Mouse (Mus musculus): ENCODE measurements around the gene Cadm2.

Gene Cadm2

DNA sequence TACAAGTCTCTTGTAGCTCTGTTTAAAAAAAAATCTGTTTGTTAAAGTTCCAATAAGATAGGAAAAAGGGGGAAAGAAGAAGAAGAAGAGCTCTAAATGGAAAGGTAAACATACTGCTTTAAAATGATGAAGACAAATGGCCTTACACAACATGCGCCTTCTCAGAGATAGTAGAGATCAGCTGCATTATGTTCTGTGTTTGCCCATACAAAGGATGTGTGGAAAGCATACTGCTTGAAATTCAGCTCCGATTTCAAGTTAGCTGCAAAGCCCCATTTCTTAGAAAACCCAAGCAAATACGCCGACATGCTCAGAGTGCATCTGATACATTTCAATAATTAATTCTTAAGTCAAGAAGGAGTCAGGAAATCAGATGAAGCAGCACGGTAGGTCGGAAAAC is 684.4 kb downstream of the Cadm2 start:
- no peak for DNase-seq (ENCODE audit: low spot score)

DNA sequence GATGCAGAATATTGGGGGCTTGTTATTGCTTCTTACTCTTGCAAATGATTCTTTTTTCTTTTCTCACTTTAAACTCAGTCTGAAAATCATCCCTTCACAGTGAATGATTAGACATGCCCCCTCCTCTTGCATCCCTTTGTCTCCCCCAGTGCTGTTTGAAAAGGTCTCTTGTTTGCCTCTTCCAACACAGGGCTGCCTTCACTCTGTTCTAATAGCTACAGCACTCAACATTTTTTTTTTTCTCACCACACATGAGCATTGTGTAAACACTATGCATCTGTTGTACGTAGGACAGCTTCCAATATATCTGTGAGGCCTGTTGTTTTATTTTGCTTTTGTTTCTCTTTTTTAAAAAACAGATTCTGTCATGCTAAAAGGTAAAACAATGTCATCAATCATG is 695.2 kb downstream of the Cadm2 start:
- DNase-seq (ENCODE audit: low spot score), result no peak

DNA sequence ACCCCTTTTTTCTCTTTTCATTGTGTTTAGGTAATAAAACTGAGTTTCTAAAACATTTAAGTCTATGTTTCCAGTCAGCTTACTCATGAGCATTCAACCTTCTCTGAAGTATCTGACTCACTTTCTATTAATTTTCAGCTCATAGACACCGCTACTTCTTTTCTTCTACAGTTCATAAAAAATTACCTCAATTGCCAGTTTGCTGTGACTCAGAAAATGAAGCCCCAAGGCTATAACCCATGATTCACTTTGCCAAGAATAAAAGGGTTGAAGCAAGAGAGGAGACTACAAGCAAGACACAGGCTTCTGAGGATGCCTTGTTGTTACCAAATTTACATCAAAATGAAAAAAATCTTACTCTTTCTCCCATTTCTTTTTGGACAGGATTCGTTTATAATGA is 698.0 kb downstream of the Cadm2 start:
- no peak for DNase-seq (ENCODE audit: low spot score)

DNA sequence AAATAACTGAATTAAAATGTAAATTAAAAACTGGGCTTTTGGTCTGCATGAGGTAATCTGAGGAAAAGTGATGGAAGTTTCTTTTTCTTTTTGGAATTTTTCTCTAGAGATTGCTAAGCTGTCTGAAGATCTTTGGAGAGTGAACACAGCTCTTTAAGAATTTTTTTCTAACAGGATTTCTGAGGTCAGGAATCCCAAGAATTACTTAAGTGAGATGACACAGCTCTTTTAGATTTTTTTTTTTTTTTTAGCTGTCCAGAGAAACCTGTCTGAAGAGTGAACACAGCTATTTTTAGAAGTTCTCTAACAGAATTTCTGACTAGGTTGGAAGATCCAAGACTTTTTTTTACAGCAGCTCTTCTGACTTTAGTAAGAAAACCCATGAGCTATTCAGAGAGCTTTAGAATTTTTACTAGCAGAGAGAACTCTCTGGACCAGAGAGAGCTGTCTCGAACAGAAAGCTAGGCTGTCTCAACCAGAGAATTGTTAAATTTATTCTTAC is 699.2 kb downstream of the Cadm2 start:
- DNase-seq (ENCODE audit: low spot score), result no peak

DNA sequence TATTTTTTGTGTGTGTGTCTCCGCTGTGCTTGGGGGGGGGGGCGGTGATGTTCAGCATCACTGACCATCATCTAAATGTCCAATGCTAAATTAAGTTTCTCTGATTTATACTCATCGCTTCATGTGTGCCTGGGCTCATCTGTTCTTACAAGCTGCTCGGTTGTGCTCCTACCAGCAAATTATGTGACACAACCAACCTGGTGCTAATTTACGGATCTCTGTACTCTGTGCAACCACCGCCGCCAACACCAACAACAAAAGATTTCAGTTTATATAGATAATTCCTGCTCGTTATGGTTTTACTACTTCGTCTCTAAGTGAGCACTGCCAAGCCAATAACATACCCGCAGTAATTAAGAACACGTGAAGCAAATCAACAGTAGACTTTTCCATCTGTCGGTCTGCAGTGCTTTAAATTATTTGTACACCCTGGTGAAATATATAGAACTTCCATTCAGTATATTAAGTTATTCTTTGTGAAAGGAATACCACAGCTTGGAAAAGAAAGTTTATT is 700.8 kb downstream of the Cadm2 start:
- no peak for DNase-seq (ENCODE audit: low spot score)

DNA sequence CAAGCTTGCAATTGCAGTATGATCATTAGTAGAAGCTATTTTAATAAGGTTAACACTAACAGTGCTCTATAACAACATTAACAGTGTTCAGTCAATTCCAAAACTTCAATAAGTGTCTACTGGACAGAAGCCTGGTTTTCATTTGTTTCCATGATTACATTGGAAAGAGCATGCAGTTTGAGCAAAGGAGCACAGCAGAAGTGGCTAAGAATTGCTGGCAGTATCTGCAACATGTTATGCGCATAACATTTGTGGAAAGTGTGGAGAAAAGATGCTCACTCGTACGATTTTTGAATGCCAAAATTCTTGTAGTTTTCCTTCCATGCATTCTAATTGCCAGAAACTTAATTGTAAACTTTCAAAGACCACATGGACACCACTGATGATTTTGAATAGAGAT is 718.9 kb downstream of the Cadm2 start:
- DNase-seq (ENCODE audit: low spot score), result no peak

DNA sequence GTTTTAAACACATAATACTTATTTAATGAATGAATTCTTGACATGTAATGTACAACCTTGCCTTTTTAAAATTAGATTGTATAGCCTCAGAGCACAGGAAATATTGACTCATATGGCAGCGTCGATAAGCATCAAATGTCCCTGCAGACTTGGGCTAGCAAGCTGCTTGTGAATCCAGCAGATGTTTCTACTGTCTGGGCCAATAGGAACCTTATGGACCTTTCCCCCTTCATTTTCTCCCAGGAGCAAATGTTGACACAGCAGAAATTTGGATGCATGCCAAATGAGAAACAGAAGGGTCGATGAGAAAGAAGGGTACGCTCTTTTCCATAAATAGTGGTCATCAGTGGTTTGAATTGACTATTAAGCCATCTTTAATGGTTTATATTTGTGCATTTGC is 720.0 kb downstream of the Cadm2 start:
- no peak for DNase-seq (ENCODE audit: low spot score)

DNA sequence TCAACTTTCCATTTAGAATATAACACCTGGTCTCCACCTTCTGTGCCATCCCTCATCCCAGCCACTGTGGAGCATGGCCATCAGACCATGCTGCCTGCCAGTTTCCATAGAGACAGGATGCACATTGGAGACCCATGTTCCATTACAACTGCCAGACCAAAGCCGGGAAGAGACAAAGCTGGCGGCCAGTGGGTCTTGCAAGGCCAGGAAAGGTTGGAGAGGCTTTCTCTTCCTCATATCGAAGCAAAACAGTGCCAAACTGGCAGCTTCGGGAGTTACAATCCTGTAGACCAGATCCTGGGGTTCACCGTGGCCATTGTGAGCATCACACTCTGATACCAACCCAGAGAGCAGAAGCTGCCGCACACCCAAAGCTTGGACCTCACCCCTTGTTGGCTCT is 728.3 kb downstream of the Cadm2 start:
- no peak for DNase-seq (ENCODE audit: low spot score)

DNA sequence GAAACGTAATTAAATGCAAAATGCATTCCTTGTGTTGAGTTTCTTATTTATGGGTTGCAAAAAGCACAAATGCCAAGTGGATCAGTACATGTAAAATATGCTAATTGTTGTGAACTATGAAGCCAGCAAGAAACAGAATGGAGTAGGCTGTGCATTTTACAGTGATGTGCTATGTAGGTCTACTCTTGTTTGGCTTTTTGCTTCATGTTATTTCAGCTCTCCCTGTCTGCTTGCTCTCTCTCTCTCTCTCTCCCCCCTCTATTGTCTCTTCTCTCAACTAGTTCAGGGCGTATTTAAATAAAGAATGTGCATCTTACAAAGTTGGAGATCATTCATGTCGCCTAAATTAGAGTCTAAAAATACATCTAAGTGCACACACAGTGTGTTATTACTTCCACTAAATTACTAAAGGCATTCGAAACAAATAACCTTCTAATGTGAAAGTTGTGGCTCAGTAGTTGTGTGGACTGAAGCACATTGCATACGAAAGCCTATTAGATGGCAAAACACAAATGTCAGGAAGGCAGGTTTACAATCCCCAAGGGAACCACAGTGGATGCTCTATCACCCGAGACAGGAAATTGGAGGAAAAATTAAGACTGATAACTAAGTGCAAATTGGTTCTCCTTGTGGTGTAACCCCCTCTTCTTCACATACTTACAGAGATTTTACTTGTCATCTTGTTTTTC is 729.0 kb downstream of the Cadm2 start:
- no peak for DNase-seq (ENCODE audit: low spot score)

DNA sequence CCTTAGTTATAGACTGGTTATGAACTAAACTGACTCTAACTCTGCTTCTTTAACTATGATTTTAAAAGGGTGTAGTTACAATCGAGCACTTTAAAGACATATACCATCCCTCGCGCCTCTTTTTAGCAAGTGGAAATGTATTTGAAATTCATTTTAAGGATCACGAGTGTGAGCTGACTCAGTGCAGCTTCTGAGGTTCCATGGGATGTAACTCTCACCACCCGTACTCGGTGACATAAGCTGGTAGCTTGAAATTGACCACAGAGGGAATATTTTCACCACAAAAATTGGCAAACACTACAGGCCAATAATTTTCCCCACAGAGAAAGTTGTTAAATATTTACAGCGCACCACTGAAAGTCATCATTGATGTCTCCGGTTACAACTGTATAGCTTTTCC is 730.8 kb downstream of the Cadm2 start:
- DNase-seq (ENCODE audit: low spot score), result no peak

DNA sequence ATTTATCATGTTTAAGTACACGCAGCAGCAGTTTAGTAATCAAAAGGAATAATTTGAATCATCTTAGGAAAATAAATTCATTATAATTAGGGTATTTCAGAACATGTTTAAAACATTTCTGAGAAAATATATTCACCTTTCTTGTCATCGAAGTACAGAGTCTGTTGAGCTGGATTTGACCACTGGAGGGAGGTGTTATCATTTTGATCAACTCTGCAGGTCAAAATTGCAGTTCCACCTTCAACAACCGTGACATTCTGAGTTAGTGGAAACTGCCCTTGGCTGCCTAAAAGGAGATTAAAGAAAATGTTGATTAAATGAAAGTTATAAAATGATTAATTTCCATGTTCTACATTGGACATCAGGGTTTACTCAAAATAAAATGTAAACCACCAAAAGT is 738.1 kb downstream of the Cadm2 start:
- no peak for DNase-seq (ENCODE audit: low spot score)

DNA sequence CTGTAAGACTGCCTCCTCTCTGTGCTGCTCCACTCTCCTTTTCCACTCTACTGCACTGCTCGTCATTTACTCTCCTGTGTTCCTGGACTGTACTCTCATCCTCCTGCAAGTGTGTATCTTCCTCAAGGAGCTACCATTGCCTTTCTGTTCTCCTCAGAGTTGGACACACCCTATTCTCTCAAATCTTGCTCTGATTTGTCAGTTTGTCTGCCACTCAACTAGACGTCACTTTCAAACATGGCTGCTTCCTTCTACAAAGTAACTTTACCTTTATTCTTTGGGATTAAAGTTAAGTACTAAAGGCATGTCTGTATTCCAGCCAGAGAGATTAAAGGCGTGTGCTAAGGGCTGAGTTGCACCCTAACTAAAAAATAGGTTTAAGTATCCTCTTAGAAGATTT is 749.5 kb downstream of the Cadm2 start:
- DNase-seq (ENCODE audit: low spot score), result no peak

DNA sequence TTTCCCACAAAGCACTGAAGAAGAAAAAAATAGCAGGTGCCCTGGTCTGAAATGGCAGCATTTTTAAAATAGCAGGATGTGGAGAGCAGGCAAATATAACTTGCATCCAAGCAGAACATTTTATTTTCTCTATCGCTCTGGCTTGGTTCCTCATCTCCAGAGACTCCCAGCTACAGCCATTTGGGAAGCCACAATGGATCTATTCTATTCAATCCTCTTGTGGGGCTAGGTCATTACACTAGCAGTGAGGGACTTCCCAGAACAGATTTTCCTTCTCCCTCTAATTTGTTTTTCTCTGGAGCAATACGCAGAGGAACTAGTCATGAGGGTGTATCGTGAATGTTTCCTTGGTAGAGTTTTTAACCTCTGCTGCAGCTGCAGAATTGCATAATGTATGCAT is 769.7 kb downstream of the Cadm2 start:
- DNase-seq (ENCODE audit: low spot score), result no peak

DNA sequence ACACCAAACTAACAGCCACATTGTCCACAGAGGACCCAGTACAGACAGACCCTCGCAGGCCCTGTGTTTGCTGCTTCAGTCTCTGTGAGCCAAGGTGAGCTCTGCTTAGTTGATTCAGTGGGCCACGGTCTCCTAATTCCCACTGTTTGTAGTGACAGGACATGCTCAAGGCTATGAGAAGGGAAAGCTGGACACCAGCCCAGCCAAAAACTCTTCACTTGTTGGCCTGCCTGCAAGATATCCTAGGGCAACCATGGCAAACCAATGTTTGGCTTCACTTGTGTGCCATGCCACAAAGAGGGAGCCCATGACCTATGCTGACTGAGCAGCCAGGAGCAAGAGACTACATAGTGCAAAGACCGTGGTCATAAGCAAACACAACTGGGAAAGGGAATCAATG is 795.8 kb downstream of the Cadm2 start:
- DNase-seq (ENCODE audit: low spot score), result no peak

DNA sequence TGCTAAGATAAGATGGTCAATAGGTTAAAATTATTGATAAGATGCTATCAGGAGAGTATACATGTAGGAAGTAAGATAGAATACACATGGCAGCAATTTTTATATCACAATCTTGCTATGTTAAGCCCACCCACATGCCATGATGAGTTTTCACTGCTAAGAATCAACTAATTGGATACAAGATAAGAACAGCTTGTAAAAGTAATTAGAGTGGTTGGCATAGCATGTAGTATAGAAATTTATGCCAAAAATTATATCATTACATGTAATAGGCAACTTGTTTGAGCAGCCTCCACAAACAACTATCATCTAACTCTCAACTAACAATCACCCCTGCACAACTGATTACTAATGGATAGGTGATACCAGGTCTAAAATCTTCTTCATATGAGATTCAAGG is 809.2 kb downstream of the Cadm2 start:
- DNase-seq (ENCODE audit: low spot score), result no peak

DNA sequence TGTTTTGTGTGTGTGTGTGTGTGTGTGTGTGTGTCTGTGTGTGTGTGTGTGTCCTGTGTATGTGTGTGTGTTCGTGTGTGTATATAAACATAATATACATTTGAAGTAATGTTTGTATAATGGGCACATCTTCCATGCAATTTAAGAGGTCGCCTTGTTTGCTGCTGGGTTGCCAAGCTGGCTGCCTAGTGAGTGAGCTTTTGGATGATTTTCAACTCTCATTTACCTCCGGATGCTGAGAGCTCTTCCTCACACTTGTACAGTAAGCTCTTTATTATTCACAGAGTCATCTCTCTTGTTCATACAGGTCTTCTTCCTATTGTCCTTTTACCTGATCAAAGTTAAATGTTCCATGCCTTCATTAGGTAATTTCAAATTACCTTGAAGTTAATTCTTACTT is 822.5 kb downstream of the Cadm2 start:
- no peak for DNase-seq (ENCODE audit: low spot score)

DNA sequence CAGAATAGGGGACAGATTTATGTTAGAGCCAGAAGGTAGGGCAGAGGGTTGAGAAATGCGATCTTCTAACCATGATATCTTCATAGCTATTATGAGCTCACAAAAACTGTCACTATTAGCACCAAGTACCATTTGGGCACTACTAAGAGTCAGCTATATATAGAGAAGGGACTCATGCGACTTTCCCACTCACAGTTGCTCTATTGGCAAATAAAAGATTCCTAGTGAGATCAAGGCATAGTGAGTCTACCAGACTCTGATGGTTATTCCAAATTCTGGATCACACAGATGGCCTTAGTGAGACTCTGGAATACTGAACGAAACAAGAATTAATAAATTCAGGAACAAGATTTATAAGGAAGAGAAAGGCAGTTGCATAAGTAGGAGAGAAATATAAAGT is 827.6 kb downstream of the Cadm2 start:
- no peak for DNase-seq (ENCODE audit: low spot score)

DNA sequence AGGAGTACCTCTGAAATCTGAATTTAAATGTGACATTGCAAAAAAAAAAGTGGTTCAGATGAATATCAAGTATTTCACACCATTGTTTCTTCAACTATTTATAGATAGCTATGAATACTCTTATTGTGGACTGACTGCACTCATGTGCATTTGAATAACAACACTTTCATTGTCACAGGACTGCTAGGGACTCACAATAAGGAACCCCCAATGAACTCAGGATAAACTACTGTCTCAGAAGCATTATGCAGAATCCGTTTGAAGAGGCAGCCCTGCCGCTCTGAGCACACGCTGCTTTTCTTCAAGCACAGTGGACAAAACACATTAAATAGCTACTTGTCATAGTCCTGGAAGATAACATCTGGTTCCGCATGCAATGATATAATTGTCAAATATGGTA is 848.8 kb downstream of the Cadm2 start:
- DNase-seq (ENCODE audit: low spot score), result no peak

DNA sequence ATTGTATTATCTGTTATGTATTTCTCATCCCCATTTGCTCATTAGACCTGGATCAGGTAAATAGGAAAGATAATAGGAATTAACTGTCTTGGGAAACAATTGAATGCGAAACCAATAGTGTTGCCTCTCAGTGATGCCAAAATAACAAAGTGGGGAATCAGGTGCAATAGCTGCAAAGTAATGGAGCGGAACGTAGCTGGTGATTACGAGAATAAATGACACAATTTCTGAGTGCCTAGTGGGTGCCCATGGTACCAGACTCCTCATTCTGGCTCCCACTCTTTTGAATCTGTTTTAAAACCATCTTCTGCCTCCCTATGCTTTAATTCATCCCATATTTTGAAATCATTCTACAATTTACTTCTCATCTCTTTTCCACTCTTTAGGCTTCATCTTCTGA is 851.2 kb downstream of the Cadm2 start:
- no peak for DNase-seq (ENCODE audit: low spot score)

DNA sequence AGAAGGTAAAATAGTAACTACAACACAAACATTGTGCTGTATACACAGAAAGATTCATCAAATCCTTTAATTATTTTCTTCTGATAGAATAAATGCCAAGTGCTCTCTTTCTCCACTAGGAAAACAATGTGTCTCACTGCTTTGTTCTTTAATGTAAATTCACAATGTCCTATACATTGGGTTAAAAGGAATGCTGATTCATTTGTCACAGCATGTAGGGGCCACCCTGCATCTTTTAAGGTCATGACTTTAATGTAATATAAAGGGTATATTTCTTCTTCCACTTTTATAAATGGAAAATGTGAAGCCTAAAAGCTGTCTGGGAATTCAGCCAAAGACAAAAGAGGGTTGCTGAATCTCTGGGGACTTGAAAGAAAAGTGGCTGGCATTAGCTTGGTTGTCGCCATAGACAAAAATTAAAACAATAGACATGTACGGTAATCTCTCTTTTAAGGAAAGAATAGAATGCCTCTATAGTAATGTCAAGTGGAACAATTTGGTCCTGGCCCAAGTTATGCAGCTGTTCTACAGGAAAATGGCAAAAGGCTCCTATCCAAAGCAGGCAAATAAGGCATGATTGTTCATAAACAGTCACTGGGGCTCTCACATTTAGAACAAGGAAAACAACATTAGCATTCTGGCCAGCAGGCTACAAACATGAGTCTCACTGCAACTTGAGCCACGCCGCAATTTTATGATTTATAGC is 851.9 kb downstream of the Cadm2 start:
- no peak for DNase-seq (ENCODE audit: low spot score)

DNA sequence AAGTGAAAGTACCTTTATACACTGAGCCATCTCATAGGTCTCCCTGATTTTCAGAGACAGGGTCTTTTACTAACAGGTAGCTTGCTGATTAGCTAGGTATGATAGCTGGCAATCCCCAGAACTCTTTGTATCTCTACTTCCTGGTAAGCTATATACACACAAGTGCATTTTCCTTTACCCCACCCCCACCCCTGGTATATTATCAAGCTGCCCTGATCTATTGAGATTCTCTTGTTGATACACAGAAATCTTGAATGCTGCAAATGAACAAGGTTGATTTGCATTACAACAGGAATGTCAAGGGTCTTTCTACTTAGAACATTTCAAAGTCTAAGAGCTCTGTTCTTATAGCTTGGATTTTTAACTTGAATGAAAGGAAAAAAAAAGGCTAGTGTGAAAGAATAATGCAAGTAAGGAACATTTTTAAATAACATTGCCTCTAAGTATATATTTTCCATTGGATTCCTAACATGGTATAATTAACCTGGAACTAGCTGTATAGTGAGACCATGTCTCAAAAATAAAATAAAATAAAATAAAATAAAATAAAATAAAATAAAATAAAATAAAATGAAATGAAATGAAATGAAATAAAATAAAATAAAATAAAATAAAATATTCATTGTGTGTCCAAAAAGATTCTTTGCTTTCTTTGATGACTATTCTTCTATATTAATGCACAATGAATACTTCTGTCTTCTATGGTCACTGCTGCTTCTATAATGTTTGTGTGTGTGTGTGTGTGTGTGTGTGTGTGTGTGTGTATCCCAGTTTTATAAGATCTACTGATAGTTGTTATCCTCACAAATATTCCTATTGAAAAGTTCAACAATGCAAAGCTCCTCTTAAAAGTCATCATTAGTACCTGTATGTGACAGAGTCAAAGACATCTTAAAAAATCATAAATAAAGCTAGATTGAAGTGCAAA is 858.9 kb downstream of the Cadm2 start:
- DNase-seq (ENCODE audit: low spot score), result no peak

DNA sequence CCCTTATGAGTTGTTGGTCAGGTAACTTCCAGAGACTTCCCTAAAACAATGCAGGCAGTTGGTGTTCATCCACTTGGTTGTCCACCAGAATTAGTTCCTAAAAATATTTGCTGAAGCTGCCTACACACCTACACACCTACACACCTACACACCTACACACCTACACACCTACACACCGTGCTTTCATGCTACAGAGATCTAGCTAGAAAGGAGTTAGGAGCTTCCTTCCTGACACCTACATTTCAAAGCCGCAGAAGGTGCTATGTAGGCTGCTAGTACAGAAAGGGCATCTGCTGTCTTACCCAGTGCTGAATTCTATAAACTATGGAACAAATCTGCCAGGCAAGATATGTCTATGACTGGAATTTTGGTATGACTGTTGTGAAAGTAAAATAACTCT is 872.2 kb downstream of the Cadm2 start:
- no peak for DNase-seq (ENCODE audit: low spot score)

DNA sequence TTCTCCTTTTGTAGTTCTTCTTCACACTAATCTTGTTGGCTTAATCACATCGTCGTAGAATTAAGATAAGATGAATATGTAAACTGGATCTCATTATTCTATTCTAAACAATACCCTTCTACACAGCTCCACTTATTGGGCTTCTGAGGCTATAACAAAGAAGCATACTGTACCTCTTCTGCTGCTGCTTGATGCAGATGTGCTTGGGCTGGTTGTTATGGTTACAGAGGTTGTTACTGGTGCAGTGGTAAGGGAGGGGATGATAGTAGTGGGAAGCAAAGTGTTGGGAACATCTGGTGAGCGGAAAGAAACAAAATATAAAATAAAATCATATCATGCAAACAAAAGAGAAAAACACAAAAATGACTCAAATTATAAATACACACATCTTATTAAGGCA is 889.5 kb downstream of the Cadm2 start:
- no peak for DNase-seq (ENCODE audit: low spot score)
